ENCODE assay signal across 12 mouse cellular contexts in the genomic region with DNA sequence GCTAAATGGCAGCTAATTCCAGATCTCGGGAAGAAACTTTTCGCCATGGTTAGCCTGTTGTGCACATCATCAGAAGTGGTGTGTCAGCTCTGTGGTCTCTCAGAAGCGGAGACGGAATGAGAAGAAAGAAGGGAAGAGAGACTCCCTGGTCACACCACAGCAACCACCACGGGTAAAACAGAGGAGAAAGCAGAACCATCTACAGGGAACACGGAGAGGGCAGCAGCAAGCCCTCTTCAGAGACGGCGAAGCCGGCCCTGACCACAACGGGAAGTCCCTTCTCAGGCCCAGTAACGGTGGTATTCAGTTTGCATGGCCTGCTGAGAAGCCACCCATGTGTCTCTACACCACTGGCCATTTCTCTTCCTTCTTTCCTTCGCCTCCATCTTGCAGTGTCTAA. TPM values are rescaled to one million over a fixed set of nuclear protein-coding genes. Genes with fewer than 3 reads are reported as not detected.
DNase-seq lines count a peak whose midpoint lies in the region; ATAC-seq lines count a peak whose summit lies in the region.
"Had no signal": no experiment of that assay in that cellular context is flagged by ENCODE, and none has a peak within 500 bp of the region (broad histone marks: within the 10 kb centered on the region; RNA-seq: fewer than 3 reads in every experiment).

No protein-coding gene starts in this region.

- ATAC-seq in megakaryocyte progenitor cell, adult 5-6 weeks (replicated peaks; ENCODE audit: poor library complexity), result peak; percentile 53
- ATAC-seq: midbrain, embryonic 16.5 days had no signal

- peak; percentile 59 to 64 for DNase-seq in spleen, adult 18-20 months
- DNase-seq in spleen, adult 12 weeks (ENCODE audit: low spot score), result no peak
- DNase-seq in liver, result peak; percentile 52
- no peak for DNase-seq in thymus, postnatal 10 days (ENCODE audit: low spot score in 2 of 2)
- DNase-seq in thymus, postnatal 25 days, result no peak
- no peak for DNase-seq in gastrocnemius, postnatal 14 days
- DNase-seq: adrenal gland, postnatal 10 days; cerebellum, postnatal 14 days; kidney, postnatal 14 days; thymus, adult 18-20 months had no signal

- intact Hi-C loops in gastrocnemius, postnatal 14 days (cut with DNase I; ENCODE audit: low total_unique reads), result loop anchor here (10.0 kb wide), 1 partner anchor 150 kb away; no protein-coding TSS in a partner anchor

RNA-seq across cellular contexts. Expression of gene Ifnar2, which starts 17.4 kb away (rescaled TPM):
- total RNA-seq in megakaryocyte progenitor cell, adult 5-6 weeks (2015), result 146 and 154 TPM in 2 replicates
- 113 and 122 TPM in 2 replicates for total RNA-seq in megakaryocyte progenitor cell, adult 5-6 weeks (2017)
- 10 to 100 TPM; 14.6 to 15.2 TPM for total RNA-seq in gastrocnemius, postnatal 14 days (2021)

RNA-seq across cellular contexts. Expression of gene Gm21970, which starts 36.4 kb away (rescaled TPM):
- total RNA-seq in megakaryocyte progenitor cell, adult 5-6 weeks (2015), result not detected in 2 replicates
- not detected in 2 replicates for total RNA-seq in megakaryocyte progenitor cell, adult 5-6 weeks (2017)
- total RNA-seq in gastrocnemius, postnatal 14 days (2021), result not detected
- total RNA-seq: adrenal gland, postnatal 10 days had no signal

RNA-seq across cellular contexts. Expression of gene Il10rb, which starts 50.8 kb away (rescaled TPM):
- 42.7 and 46.2 TPM in 2 replicates for total RNA-seq in megakaryocyte progenitor cell, adult 5-6 weeks (2015)
- 36.6 and 39.2 TPM in 2 replicates for total RNA-seq in megakaryocyte progenitor cell, adult 5-6 weeks (2017)
- 10 to 100 TPM in 1 of 2 experiments, 1 to 10 TPM in 1; 9.0 to 10.1 TPM for total RNA-seq in gastrocnemius, postnatal 14 days (2021)

Comparison
In these comparisons a context has a peak if more than half of its experiments do, and no peak if none do; other contexts are left out.
1. DNase-seq: peak in spleen, adult 18-20 months (2 of 2) and liver (single experiment); none in spleen, adult 12 weeks (single experiment), thymus, postnatal 10 days (0 of 2), thymus, postnatal 25 days (single experiment) and gastrocnemius, postnatal 14 days (single experiment).
2. RNA of gene Ifnar2, which starts 17.4 kb away (total RNA-seq): 113 to 154 TPM in megakaryocyte progenitor cell, adult 5-6 weeks; 14.6 to 15.2 TPM in gastrocnemius, postnatal 14 days; every median in the first group is over 4 times any median in the second.